Mouse (Mus musculus) stomach, embryonic 15.5 days (tissue): ENCODE measurements around the gene 4930578G10Rik. TPM values are rescaled to one million over a fixed set of nuclear protein-coding genes. Genes with fewer than 3 reads are reported as not detected.
"Not testable (repeated sequence)": the region's sequence is repeated elsewhere in the genome, so short reads cannot be mapped to it uniquely, and the experiment has no call there.

Experiments
- ATAC-seq: fragments of 200-750 bp; cut with Nextera tagmentation; 2 replicates; pipeline ENCODE4 v1.8.0; 2017; ENCODE audit warnings: low read depth, moderate number of reproducible peaks, moderate TSS enrichment; ENCODE audit not compliant: insufficient read depth, low FRiP score
- H3K27ac ChIP-seq: fragments of 300-500 bp; sonication (generic); 2 replicates; pipeline ENCODE4 v1.5.1; 2015; ENCODE audit warnings: mild to moderate bottlenecking, inconsistent platforms
- H3K27me3 ChIP-seq: fragments of 300-500 bp; sonication (generic); replicated peaks from 2 replicates; pipeline ENCODE4 v1.6.1; 2015; ENCODE audit warnings: inconsistent platforms
- H3K36me3 ChIP-seq: fragments of 300-500 bp; sonication (generic); 2 replicates; pipeline ENCODE4 v1.6.1; 2015; ENCODE audit warnings: inconsistent platforms
- H3K4me1 ChIP-seq: fragments of 300-500 bp; sonication (generic); 2 replicates; pipeline ENCODE4 v1.6.1; 2015; ENCODE audit warnings: inconsistent platforms
- H3K4me2 ChIP-seq: fragments of 300-500 bp; sonication (generic); 2 replicates; pipeline ENCODE4 v1.6.1; 2015; ENCODE audit warnings: mild to moderate bottlenecking, inconsistent platforms
- H3K4me3 ChIP-seq: fragments of 300-500 bp; sonication (generic); replicated peaks from 2 replicates; pipeline ENCODE4 v1.5.1; 2015; ENCODE audit warnings: inconsistent platforms
- H3K9ac ChIP-seq: fragments of 300-500 bp; sonication (generic); 2 replicates; pipeline ENCODE4 v1.6.1; 2015; ENCODE audit warnings: inconsistent platforms
- H3K9me3 ChIP-seq: fragments of 300-500 bp; sonication (generic); 2 replicates; pipeline ENCODE4 v1.6.1; 2016; ENCODE audit warnings: inconsistent platforms
- WGBS: fragments of 180-500 bp; shearing (Covaris S2); methylation state at CpG from one replicate; pipeline ENCODE4 v1.1.7; 2015; 5-methylcytosine and 5-hydroxymethylcytosine counted together
- polyA plus RNA-seq: library from polyadenylated mRNA; unstranded; fragments of >200 nt; fragmentation: Nextera tagmentation; extraction: Ambion mirVana; gene quantifications from 2 replicates; pipeline ENCODE4 v1.2.1, GENCODE M21; 2015

The 4930578G10Rik gene
- not detected in 2 replicates for polyA plus RNA-seq

DNA sequence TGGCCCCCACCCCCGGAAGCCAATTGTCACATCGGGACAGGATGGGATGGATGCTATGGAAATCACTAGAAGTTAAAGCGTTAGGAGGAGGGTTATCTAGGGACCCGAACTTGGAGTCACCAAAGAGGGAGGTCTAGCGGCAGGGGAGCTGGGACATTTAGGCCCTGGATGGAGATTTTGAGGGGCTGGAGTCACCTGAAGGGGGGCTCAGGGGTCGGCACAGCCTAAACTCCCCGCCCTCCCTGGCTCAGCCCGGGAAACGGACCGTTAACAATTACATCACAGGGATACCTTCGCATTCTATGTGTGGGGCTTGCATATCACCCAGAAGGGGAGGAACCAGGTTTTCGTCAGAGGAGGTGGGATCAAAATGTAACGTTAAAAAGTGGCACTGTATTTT is at the start of gene 4930578G10Rik:
TSS of gene 4930578G10Rik (plus strand) at position 301 of the 400 bp plus-strand sequence.
- not testable (repeated sequence) for H3K4me3 ChIP-seq, H3K4me2 ChIP-seq, H3K4me1 ChIP-seq, H3K27me3 ChIP-seq, H3K27ac ChIP-seq, ATAC-seq, H3K36me3 ChIP-seq, H3K9ac ChIP-seq, H3K9me3 ChIP-seq
- WGBS: no CpG with 5 or more reads among the region's 13 CpGs

DNA sequence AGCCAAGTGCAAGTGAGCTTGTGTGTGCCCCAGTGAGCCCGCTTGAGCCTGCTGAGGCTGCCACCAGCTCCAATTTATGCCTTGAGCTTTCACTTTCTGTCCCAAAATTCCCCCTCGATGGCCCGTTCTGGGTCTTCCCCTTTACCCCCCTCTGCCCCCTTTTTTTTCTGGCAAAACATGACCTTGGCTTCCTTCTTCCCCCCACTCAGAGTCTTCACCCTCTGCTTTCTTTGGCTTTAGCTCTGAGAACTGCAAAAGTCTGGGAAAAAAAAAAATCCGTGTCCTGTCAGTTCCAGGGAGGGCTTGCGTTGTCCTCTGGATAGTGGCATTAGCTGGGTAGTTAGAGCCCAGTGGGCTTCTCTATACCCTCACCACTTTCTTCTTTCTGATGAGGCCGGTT is 21.1 kb downstream of the 4930578G10Rik start, which contains the start of gene Ccl19:
TSS of gene Ccl19 (minus strand) at position 101 of the 400 bp plus-strand sequence.
- not testable (repeated sequence) for H3K9me3 ChIP-seq, H3K36me3 ChIP-seq, H3K9ac ChIP-seq, H3K4me2 ChIP-seq, H3K27me3 ChIP-seq, H3K4me1 ChIP-seq, ATAC-seq, H3K27ac ChIP-seq, H3K4me3 ChIP-seq
- no CpG with 5 or more reads among the region's 6 CpGs for WGBS

DNA sequence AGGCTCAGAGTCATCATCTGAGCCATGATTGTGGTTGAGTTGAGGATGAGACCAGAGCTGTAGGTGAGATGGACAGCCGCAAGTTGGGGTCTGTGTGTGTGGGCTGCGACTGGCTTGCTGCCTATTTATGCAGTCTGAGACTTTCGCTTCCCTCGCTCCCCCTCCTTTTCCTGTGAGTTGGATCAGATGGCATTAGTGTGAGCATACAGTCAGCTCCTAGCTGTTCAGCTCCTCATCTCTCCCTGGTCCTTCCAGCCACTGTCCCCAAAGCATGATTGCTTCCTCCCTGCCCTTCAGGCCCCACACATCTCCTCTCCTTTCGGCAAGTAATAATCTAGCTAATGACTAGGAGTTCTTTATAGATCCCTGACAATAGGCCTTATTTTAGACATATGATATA is 38.5 kb downstream of the 4930578G10Rik start, which contains the start of gene Ccl21a:
TSS of gene Ccl21a (minus strand) at position 101 of the 400 bp plus-strand sequence.
- not testable (repeated sequence) for H3K4me2 ChIP-seq, H3K4me3 ChIP-seq, H3K4me1 ChIP-seq, H3K9me3 ChIP-seq, ATAC-seq, H3K27ac ChIP-seq, H3K27me3 ChIP-seq, H3K36me3 ChIP-seq, H3K9ac ChIP-seq
- no CpG with 5 or more reads among the region's 5 CpGs for WGBS

DNA sequence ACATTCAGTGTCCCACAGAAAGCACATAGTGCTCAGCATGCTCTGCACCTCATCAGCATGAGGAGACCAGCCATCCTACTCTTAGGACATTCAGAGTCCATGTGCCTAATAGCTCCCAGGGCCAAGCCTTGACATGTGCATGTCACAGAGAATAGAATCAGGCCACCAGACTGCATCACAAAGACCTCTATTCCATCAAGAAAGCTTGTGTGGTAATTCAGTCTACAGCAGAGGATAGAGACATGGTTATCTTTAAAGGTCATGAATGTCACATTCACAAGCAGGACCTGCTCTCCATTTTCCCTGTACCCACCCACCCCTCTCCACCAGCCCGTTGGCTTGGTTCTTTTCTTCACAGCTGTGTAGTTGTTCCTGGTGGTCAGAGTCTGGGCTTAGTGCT is 118.4 kb downstream of the 4930578G10Rik start, which contains the start of gene Fam205a1:
TSS of gene Fam205a1 (minus strand) at position 101 of the 400 bp plus-strand sequence.
- 100% methylated on average over 1 of the region's 1 CpGs for WGBS
- not testable (repeated sequence) for ATAC-seq, H3K4me1 ChIP-seq

DNA sequence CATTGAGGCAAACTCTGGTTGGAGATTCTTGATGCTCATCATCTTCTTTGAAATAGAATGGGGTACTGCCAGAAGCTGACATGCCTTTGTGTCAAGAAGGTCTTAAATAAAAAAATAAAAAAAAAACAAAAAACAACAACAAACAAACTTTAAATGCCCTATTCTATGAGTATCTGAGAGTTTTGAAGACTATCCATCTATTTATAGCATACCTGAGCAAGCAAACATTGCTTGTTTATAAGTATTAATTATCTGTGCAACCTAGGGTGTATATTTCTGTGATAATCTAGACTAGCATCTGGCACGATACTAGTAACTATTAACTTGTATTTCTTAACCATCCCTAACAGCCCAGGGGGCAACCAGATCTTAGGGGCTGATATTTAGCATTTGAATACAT is 121.3 kb downstream of the 4930578G10Rik start, which contains the start of gene Gm12394:
TSS of gene Gm12394 (minus strand) at position 101 of the 400 bp plus-strand sequence.
- not testable (repeated sequence) for H3K9me3 ChIP-seq, H3K27ac ChIP-seq, H3K4me1 ChIP-seq, H3K36me3 ChIP-seq, H3K4me3 ChIP-seq, H3K9ac ChIP-seq, H3K4me2 ChIP-seq, ATAC-seq, H3K27me3 ChIP-seq
- 72% methylated on average over 1 of the region's 1 CpGs for WGBS

More for the DNA sequence above, 118.4 kb downstream of the 4930578G10Rik start, which contains the start of gene Fam205a1:
- H3K36me3 ChIP-seq, H3K27ac ChIP-seq, H3K4me3 ChIP-seq, H3K27me3 ChIP-seq, H3K9me3 ChIP-seq, H3K4me2 ChIP-seq, H3K9ac ChIP-seq: not testable (repeated sequence)

DNA sequence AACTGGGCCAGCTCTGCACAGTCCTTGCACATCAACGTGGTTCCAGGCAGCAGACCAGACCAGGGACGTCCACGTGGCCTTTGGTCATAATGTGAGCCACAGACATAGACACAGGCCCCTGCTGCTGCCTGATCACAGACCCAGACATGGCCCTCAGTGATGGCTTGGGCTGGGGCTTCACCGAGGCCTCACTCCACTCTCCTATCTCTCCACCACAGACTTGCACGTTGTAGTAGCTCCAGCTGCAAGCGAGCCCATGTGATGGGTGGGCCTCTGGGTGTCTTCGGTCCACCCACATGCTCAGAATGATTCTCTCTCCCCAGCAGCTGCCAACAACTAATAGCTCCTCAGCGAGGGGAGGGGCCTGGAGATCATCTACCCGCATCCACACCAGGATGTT is 125.1 kb downstream of the 4930578G10Rik start:
- H3K4me3 ChIP-seq, H3K9ac ChIP-seq, H3K36me3 ChIP-seq, H3K4me2 ChIP-seq, H3K27me3 ChIP-seq, H3K27ac ChIP-seq, H3K4me1 ChIP-seq, H3K9me3 ChIP-seq: not testable (repeated sequence)
- ATAC-seq: peak; percentile 87; the same call in 1 of the 2 replicates
- WGBS: 74% methylated on average over 9 of the region's 9 CpGs

DNA sequence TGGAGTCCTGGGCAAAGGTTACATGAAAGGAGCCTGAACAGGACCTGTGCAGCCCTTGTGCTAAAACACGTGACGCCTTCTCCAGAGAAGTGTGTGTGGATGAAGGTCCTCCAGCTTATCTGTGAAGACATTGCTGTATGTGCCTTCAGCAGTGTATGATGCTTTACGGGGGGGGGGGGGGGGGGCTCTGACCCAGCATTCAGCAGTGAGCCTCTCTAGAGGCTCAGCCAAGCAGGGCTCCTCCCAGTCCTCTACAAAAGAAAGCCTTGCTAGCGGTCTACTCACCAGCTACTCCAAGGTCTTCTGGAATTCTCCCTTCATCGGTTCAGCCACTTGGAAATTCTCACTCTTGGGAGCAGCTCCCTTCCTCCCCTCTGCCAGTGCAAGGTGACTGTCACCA is 128.1 kb downstream of the 4930578G10Rik start:
- not testable (repeated sequence) for H3K4me3 ChIP-seq, ATAC-seq
- 72% methylated on average over 5 of the region's 5 CpGs for WGBS

DNA sequence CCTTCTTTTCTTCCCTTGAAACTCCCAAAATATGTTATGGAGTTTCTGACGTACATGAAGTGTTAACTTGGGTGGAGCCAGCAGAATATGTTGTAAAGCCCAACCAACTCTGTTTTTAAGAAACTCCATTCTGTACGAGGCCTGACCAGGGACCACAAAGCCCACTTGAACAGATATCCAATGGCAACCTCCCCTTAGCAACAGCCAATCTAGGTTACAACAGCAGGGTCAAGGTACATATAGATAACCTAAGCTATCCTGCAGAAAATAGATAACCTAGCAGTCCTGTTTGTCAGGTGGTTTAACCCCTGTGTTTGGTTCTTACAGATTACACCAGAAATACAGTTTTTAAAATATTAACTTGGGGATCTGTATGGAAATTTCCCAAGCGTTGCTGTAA is 132.0 kb downstream of the 4930578G10Rik start:
- Histone ChIP-seq H3K4me2 (no peak overlapping the region), H3K4me1 (no peaks in the 10 kb centered on the region), H3K27me3 (no peaks in the 10 kb centered on the region), H3K36me3 (no peaks in the 10 kb centered on the region), H3K4me3 (no peak overlapping the region), H3K27ac (no peak overlapping the region), H3K9me3 (no peaks in the 10 kb centered on the region), H3K9ac (no peak overlapping the region)
- peak; percentile 79 for ATAC-seq
- WGBS: 47% methylated on average over 3 of the region's 3 CpGs

More for the DNA sequence above, 128.1 kb downstream of the 4930578G10Rik start:
- H3K27me3 ChIP-seq, H3K9me3 ChIP-seq, H3K4me1 ChIP-seq, H3K4me2 ChIP-seq, H3K36me3 ChIP-seq, H3K9ac ChIP-seq, H3K27ac ChIP-seq: not testable (repeated sequence)

DNA sequence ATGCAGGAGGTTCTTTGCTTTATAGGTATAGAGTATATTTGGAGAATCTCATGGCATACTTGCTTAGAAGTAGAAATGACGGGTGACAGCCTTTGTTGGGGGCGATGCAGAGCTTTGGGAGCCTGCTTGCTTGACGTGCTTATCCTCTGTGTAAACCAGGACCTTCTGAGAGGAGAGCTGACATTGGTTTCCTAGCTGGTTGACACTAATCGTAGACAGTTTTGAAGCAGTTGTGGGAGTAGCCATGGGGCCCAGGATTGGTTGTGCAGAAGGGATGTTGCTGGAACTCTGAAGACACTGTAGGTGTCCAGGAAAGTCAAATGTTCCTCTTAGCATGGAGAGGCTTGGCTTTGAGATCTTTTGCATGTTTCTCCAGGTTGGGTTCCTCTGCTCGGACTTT is 132.8 kb downstream of the 4930578G10Rik start:
- ATAC-seq: no peak
- Histone ChIP-seq H3K4me2 (no peak overlapping the region), H3K4me3 (no peak overlapping the region), H3K4me1 (no peaks in the 10 kb centered on the region), H3K36me3 (no peaks in the 10 kb centered on the region), H3K9ac (no peak overlapping the region), H3K27ac (no peak overlapping the region), H3K9me3 (no peaks in the 10 kb centered on the region), H3K27me3 (no peaks in the 10 kb centered on the region)
- WGBS: 83% methylated on average over 5 of the region's 5 CpGs

DNA sequence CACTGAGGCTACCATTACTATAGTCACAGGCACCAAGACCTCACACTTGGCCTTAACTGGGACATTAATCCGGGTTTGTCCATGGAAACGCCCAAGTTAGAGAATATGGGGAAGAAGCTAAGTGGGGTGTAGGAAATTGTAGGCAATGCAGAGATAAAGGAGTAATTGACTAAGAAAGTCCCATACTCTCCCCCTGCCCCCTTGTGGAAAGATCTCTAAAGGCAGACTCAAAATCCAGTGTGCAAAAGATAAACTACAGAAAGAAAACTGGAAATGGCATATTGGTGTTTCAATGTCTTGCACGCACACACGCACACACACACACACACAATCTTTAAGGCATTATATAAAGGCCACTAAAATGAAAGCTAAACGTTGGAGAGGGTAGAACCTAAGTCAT is 135.4 kb downstream of the 4930578G10Rik start:
- no peak for ATAC-seq
- H3K27me3 ChIP-seq: no peaks in the 10 kb centered on the region
- no peaks in the 10 kb centered on the region for H3K36me3 ChIP-seq
- no peak overlapping the region for H3K4me3 ChIP-seq
- H3K4me2 ChIP-seq: no peak overlapping the region
- H3K27ac ChIP-seq: no peak overlapping the region
- no peaks in the 10 kb centered on the region for H3K4me1 ChIP-seq
- 77% methylated on average over 5 of the region's 5 CpGs for WGBS
- no peaks in the 10 kb centered on the region for H3K9me3 ChIP-seq
- no peak overlapping the region for H3K9ac ChIP-seq

DNA sequence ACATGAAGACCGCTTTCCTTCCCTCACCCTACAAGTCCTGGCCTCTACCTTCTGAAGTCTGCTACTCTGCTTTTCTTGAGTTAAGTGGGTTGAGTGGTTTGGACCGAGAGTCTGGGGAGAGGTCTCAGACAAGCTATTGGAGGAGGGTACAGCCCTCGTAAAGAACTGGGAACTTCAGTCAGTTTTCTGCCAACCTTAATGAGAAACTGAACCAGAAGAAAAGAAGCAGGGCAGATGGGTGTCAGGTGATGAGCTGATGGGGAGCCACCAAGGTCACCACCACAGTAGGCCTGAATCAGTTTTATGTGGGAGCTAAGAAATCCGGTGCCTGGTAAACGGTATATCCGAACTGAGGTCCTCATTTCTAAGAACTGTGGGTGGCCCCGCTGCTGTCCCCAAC is 136.8 kb downstream of the 4930578G10Rik start:
- Histone ChIP-seq H3K4me1 (no peaks in the 10 kb centered on the region), H3K9ac (no peak overlapping the region), H3K9me3 (no peaks in the 10 kb centered on the region), H3K36me3 (no peaks in the 10 kb centered on the region), H3K27me3 (no peaks in the 10 kb centered on the region), H3K4me2 (no peak overlapping the region), H3K27ac (no peak overlapping the region), H3K4me3 (no peak overlapping the region)
- no peak for ATAC-seq
- 92% methylated on average over 7 of the region's 7 CpGs for WGBS

DNA sequence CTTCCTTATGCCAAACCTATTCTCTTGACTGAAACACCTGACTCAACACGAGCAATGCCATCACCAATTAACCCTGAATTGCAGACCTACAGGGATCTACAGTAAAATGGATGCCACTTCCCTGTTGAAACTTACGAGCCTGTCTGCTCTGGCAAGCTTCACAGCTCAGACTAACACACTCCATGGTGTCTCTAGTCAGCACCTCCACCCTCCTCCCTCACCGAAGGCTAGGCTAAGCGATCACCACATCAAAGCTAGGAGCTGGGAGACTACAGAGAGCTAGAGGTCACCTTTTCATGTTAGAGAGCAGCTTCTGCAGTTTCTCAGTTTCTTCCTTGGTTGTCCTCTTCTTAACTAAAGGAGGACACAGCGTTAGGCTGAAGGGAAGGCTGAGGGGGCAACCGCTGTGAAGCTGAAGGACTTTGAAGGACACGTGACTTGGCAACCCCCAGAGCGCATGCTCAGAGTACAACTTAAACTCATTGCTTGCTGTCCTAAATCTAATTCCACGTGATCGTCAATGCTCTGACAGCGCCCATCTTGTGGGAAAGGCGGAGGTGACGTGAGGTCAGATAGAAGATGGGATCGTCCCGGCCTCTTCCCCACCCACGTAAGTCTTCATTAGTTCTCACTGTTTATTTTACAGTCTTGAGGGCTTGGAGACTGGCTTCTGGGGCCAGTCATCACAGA is 137.5 kb downstream of the 4930578G10Rik start:
- no peak overlapping the region for H3K27ac ChIP-seq
- ATAC-seq: no peak
- H3K4me3 ChIP-seq: no peak overlapping the region
- 67% methylated on average over 16 of the region's 16 CpGs for WGBS
- no peaks in the 10 kb centered on the region for H3K36me3 ChIP-seq
- no peaks in the 10 kb centered on the region for H3K9me3 ChIP-seq
- no peak overlapping the region for H3K9ac ChIP-seq
- no peak overlapping the region for H3K4me2 ChIP-seq
- H3K4me1 ChIP-seq: no peaks in the 10 kb centered on the region
- H3K27me3 ChIP-seq: no peaks in the 10 kb centered on the region
